Mouse (Mus musculus) activated CD4-positive, CD25-positive, alpha-beta regulatory T cell, adult 9 weeks (primary cell): Measurements from ENCODE around the gene Mettl27. TPM values are rescaled to one million over a fixed set of nuclear protein-coding genes. Genes with fewer than 3 reads are reported as not detected.

Experiments
- polyA plus RNA-seq: library from polyadenylated mRNA; unstranded; fragments of 100-300 nt; shearing (Covaris generic); gene quantifications from one replicate; pipeline ENCODE4 v1.2.1, GENCODE M21; 2017

Gene Mettl27
- 8.9 TPM for polyA plus RNA-seq

DNA sequence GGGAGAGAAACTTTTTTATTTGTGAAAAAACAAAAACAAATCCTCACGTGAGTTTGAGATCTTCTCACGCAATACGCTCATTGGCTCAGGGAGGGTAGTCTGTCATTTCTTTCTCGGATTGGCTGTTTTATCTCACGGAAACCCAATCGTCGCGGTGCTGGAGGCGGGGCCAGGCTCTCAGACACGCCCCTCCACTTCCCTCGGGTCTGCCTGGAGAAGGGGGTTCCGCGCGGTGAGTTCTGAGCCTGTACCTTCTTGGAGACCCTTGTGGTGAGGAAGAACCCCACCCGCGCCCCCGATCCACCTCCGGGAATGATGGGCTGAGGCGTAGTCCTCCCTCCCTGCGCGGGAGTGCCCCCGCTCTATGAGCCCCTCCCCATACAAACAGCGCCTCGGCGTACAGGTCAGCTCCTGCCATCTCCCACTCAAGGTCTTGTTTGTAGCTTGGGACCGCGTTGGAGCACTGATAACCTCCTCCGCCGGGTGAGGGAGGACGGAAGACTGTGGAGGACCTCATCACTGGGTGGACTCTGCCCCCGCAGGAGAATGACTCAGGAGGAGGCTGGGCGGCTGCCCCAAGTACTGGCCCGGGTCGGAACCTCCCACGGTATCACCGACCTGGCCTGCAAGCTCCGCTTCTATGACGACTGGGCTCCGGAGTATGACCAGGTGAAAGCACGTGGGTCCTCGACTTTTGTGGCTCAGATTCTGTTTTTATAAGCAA lies at the start of gene Mettl27:
TSS of gene Mettl27 (plus strand) at position 190 of the 724 bp plus-strand sequence.

DNA sequence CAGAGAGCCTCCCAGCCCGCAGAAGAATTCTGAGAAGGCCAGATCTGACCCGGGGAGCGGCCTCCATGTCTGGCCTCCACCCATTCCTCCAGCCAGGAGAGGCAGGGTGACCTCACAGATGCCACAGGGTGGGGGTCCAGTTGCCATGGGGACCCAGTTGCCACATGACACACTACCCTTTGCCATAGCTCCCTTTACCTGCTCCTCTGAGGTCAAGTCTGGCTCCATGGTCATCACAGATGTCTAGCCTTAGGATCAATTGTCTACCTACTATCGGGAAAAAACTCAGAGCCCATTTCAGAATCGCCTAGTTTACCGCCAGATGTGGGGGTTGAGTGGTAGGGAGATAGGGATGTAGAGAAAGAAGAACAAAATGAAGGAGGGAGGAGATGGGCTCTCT lies 25.5 kb upstream of the Mettl27 start, which contains the start of gene Tmem270:
TSS of gene Tmem270 (minus strand) at position 101 of the 400 bp plus-strand sequence.

GRCm38 (mm10) chr5:134915311-134915710 lies 16.9 kb upstream of the Mettl27 start, which contains the start of gene Cldn13:
Cldn13 (minus strand) TSS chr5:134915526.

DNA sequence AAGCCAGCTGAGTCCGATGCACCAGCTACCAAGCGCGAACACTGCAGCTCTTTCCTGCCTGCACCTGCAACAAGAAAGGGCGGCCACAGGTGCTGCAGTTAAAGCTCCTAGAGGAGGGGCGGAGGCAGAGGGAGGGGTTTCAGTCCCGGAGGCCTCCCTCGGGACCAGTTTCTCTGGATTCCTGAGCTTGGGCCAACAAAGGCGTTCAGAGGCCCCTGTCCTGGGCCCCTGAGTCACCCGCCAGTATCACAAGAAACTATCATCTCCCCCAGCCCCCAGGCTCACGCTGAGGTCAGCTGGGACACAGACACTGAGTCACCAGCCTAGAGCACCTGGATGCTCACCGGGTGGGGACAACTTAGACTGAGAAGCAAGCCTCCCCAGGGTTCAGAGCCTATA lies 14.7 kb downstream of the Mettl27 start, which contains the start of gene Cldn4:
TSS of gene Cldn4 (minus strand) at position 78 of the 399 bp plus-strand sequence.

DNA sequence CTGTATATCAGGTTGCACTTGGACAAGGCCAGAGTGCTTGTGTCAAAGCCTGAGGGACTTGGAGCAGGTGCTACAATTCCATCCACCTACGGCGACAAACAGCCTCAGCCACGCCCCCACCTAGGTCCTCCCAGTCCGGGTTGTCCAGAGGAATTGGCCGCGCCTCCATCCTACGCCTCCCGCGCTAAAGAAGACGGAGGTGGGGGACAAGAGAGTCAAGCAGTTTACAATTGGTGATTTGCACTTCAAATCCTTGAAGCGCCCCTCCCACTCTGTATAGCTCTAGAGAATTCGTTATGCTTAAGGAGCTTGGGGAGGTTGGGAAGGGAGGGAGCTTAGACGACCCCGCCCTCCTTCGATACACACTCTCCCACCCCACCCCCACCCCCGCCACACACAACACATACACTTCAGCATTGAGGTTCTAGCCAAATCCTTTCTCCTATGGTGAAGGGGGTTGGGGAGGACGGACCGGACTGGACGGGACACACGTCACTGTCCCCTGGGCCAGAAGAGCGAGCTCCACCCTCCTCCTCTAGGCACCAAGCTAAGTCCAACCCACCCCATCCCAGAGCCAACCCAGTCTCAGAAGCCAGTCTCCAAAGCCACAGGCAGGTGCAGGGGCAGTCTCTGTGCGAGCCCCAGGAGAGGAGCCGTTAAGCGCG lies 53.6 kb downstream of the Mettl27 start, which contains the start of gene Cldn3:
TSS of gene Cldn3 (plus strand) at position 582 of the 665 bp plus-strand sequence.

Other genes starting within 250 kb of the Mettl27 start
- gene Limk1, start 243.8 kb upstream of the Mettl27 start, polyA plus RNA-seq: 10.7 TPM
- gene Eln, start 185.0 kb upstream of the Mettl27 start, polyA plus RNA-seq: not detected
- gene Tmem270, start 25.6 kb upstream of the Mettl27 start, polyA plus RNA-seq: not detected
- 1.4 TPM for gene Cldn13, start 16.8 kb upstream of the Mettl27 start, polyA plus RNA-seq
- gene Cldn4, start 14.6 kb downstream of the Mettl27 start, polyA plus RNA-seq: 0.20 TPM
- gene Cldn3, start 53.8 kb downstream of the Mettl27 start, polyA plus RNA-seq: not detected
- gene Abhd11, start 76.8 kb downstream of the Mettl27 start, polyA plus RNA-seq: 64.1 TPM
- gene Stx1a, start 91.1 kb downstream of the Mettl27 start, polyA plus RNA-seq: 15.9 TPM
- gene Dnajc30, start 131.8 kb downstream of the Mettl27 start, polyA plus RNA-seq: 20.2 TPM
- 122 TPM for gene Bud23, start 132.6 kb downstream of the Mettl27 start, polyA plus RNA-seq
- not detected for gene Vps37d, start 145.9 kb downstream of the Mettl27 start, polyA plus RNA-seq
- gene Mlxipl, start 157.5 kb downstream of the Mettl27 start, polyA plus RNA-seq: 0.07 TPM
- gene Tbl2, start 217.3 kb downstream of the Mettl27 start, polyA plus RNA-seq: 21.0 TPM
- 71.8 TPM for gene Bcl7b, start 235.9 kb downstream of the Mettl27 start, polyA plus RNA-seq